In genomic region chr9:114768066-114768465, GRCm38 (mm10) we compare ENCODE assay signal across 10 mouse cellular contexts. TPM values are rescaled to one million over a fixed set of nuclear protein-coding genes. Genes with fewer than 3 reads are reported as not detected.
A peak's percentile ranks its signal among the peaks of the same experiment; 100 is the strongest.
DNase-seq lines count a peak whose midpoint lies in the region; ATAC-seq and TF ChIP-seq lines count a peak whose summit lies in the region.
"Had no signal": no experiment of that assay in that cellular context is flagged by ENCODE, and none has a peak within 500 bp of the region (broad histone marks: within the 10 kb centered on the region; RNA-seq: fewer than 3 reads in every experiment).

No protein-coding gene starts in this region.

- 42% methylated on average over 10 of the region's 10 CpGs for WGBS in heart, embryonic 11.5 days (ENCODE audit: insufficient replicate concordance)
- 57% methylated on average over 10 of the region's 10 CpGs for WGBS in lung, adult 2 months
- 47% methylated on average over 10 of the region's 10 CpGs for WGBS in hindbrain, embryonic 13.5 days

- peak overlapping the region; percentile 34; the same call in 1 of the 2 replicates for H3K9ac ChIP-seq in heart, embryonic 11.5 days (ENCODE audit: low read depth, low read length)
- no peak overlapping the region for H3K9ac ChIP-seq in hindbrain, embryonic 13.5 days

- H3K9me3 ChIP-seq in heart, embryonic 11.5 days (replicated peaks; ENCODE audit: control insufficient read depth, low read length) = no peaks in the 10 kb centered on the region
- H3K9me3 ChIP-seq in hindbrain, embryonic 13.5 days = peaks cover 4% of the 10 kb centered on the region; the same call in 1 of the 2 replicates

- H3K4me3 ChIP-seq in heart, embryonic 11.5 days (ENCODE audit: low read depth, low read length) = no peak overlapping the region
- H3K4me3 ChIP-seq in lung, adult 2 months (replicated peaks; ENCODE audit: extremely low read depth, low read depth, low read length) = no peak overlapping the region
- no peak overlapping the region for H3K4me3 ChIP-seq in hindbrain, embryonic 13.5 days

- no peak for ATAC-seq in heart, embryonic 11.5 days (replicated peaks; ENCODE audit: insufficient number of reproducible peaks, low FRiP score, low TSS enrichment)
- ATAC-seq in hindbrain, embryonic 13.5 days (ENCODE audit: low FRiP score) = no peak

- H3K36me3 ChIP-seq in heart, embryonic 11.5 days (ENCODE audit: control insufficient read depth, insufficient read depth, low read length) = peaks cover 6% of the 10 kb centered on the region
- no peaks in the 10 kb centered on the region for H3K36me3 ChIP-seq in hindbrain, embryonic 13.5 days

- no peak for TF ChIP-seq CTCF in lung, adult 2 months (IDR thresholded peaks at IDR 0.05; ENCODE audit: insufficient read depth, low read length)

- no peaks in the 10 kb centered on the region for H3K27me3 ChIP-seq in heart, embryonic 11.5 days (ENCODE audit: control insufficient read depth, insufficient read depth, low read length)
- peaks cover 3% of the 10 kb centered on the region; the same call in 1 of the 2 replicates for H3K27me3 ChIP-seq in hindbrain, embryonic 13.5 days

- no peak for DNase-seq in heart, adult 8-10 months (ENCODE audit: low spot score)
- DNase-seq in lung, adult 18-20 months = peak; percentile 49 to 56
- no peak for DNase-seq in lung, adult 2 months
- DNase-seq in retina, embryonic 14.5 days (ENCODE audit: low spot score) = peak; percentile 29
- DNase-seq in gastrocnemius, postnatal 4 days (ENCODE audit: low spot score in 2 of 2) = no peak
- no peak for DNase-seq in spleen, adult 12 weeks (ENCODE audit: low spot score)
- DNase-seq: adrenal gland, adult 2 months; spleen, adult 18-20 months had no signal

- 0 out of 2 replicates have a peak, but pooled peaks cover 4% of the 10 kb centered on the region for H3K4me1 ChIP-seq in heart, embryonic 11.5 days (ENCODE audit: control insufficient read depth, insufficient read depth, low read length)
- H3K4me1 ChIP-seq in lung, adult 2 months (ENCODE audit: control insufficient read depth, insufficient read depth, low read length) = no peaks in the 10 kb centered on the region
- peaks cover 15% of the 10 kb centered on the region for H3K4me1 ChIP-seq in hindbrain, embryonic 13.5 days (replicated peaks)

- TF ChIP-seq POLR2A in lung, adult 2 months (IDR thresholded peaks at IDR 0.05; ENCODE audit: borderline replicate concordance, extremely low read depth, low read depth, low read length) = no peak

- H3K4me2 ChIP-seq in heart, embryonic 11.5 days = no peak overlapping the region
- no peak overlapping the region for H3K4me2 ChIP-seq in hindbrain, embryonic 13.5 days

- peak overlapping the region; percentile 50 for H3K27ac ChIP-seq in heart, embryonic 11.5 days (ENCODE audit: low read depth, low read length)
- peak overlapping the region; percentile 61; the same call in 1 of the 2 replicates for H3K27ac ChIP-seq in hindbrain, embryonic 13.5 days

RNA-seq across cellular contexts. Expression of gene Cmtm7, which starts 13.6 kb away (rescaled TPM):
- 105 and 121 TPM in 2 replicates for polyA plus RNA-seq in heart, embryonic 11.5 days (2014; fragmentation: Nextera tagmentation; extraction: Ambion mirVana)
- 10 to 100 TPM; 10.5 to 16.6 (median 12.6) TPM for total RNA-seq in heart, adult 8-10 months (2022)
- 86.0 and 88.9 TPM in 2 replicates for polyA plus RNA-seq in lung, adult 2 months (2012; rRNA removed)
- polyA plus RNA-seq in hindbrain, embryonic 13.5 days (2015; fragmentation: Nextera tagmentation; extraction: Ambion mirVana) = 18.3 and 19.1 TPM in 2 replicates
- 10 to 100 TPM; 27.5 to 32.2 TPM for total RNA-seq in gastrocnemius, postnatal 4 days (2021)

RNA-seq across cellular contexts. Expression of gene Cmtm6, which starts 37.1 kb away (rescaled TPM):
- polyA plus RNA-seq in heart, embryonic 11.5 days (2014; fragmentation: Nextera tagmentation; extraction: Ambion mirVana) = 35.6 and 39.5 TPM in 2 replicates
- total RNA-seq in heart, adult 8-10 months (2022) = 10 to 100 TPM; 16.1 to 23.8 (median 19.3) TPM
- 50.9 and 79.8 TPM in 2 replicates for polyA plus RNA-seq in lung, adult 2 months (2012; rRNA removed)
- 20.5 and 21.8 TPM in 2 replicates for polyA plus RNA-seq in hindbrain, embryonic 13.5 days (2015; fragmentation: Nextera tagmentation; extraction: Ambion mirVana)
- 10 to 100 TPM; 22.0 to 22.4 TPM for total RNA-seq in gastrocnemius, postnatal 4 days (2021)

Comparison
In these comparisons a context has a peak if more than half of its experiments do, and no peak if none do; other contexts are left out.
1. DNase-seq: peak in lung, adult 18-20 months (2 of 2) and retina, embryonic 14.5 days (single experiment); none in heart, adult 8-10 months (single experiment), lung, adult 2 months (single experiment), gastrocnemius, postnatal 4 days (0 of 2) and spleen, adult 12 weeks (single experiment).